Mouse (Mus musculus) T-helper 17 cell (primary cell): ENCODE data around the gene Tmem164.

ENCODE experiments used
- in situ Hi-C, 2 experiments: fragments of 300-600 bp; cut with MboI, MseI; formaldehyde crosslinking; loops; 1 replicate in 1 of 2; 2 replicates in 1 of 2; pipeline ENCODE4 v1.15.1; 2025; ENCODE audit warnings: high pct_unique_total_duplicates in 2 of 2

Tmem164 gene

GRCm38 (mm10) chrX:142821846-142822245 lies 140.6 kb downstream of the Tmem164 start:
- in situ Hi-C loops = loop anchor here (5.0 to 10.0 kb wide), 3 partner anchors 143 to 620 kb away; partner anchors contain the start of gene Ammecr1 (in 1 of the 2)

GRCm38 (mm10) chrX:142825309-142825708 lies 144.1 kb downstream of the Tmem164 start:
- in situ Hi-C loops = loop anchor here in 1 of 2 experiments (10.0 kb wide), 1 partner anchor 139 kb away; the partner anchor contains the start of gene Ammecr1

- in situ Hi-C loops = loop anchor here in 1 of 2 experiments (10.0 kb wide), 1 partner anchor 137 kb away; the partner anchor contains the start of gene Ammecr1
Measured at GRCm38 (mm10) chrX:142827644-142828043, 146.4 kb downstream of the Tmem164 start.

GRCm38 (mm10) chrX:142828184-142828908 lies 147.1 kb downstream of the Tmem164 start:
- in situ Hi-C loops = loop anchor here in 1 of 2 experiments (10.0 kb wide), 1 partner anchor 136 kb away; the partner anchor contains the start of gene Ammecr1

- in situ Hi-C loops = loop anchor here in 1 of 2 experiments (10.0 kb wide), 1 partner anchor 136 kb away; the partner anchor contains the start of gene Ammecr1
Measured at GRCm38 (mm10) chrX:142829267-142829666, 148.1 kb downstream of the Tmem164 start.

- in situ Hi-C loops = loop anchor here in 1 of 2 experiments (10.0 kb wide), 1 partner anchor 135 kb away; the partner anchor contains the start of gene Ammecr1
Measured at GRCm38 (mm10) chrX:142829866-142830470, 148.8 kb downstream of the Tmem164 start.

GRCm38 (mm10) chrX:142830572-142830971 lies 149.4 kb downstream of the Tmem164 start:
- in situ Hi-C loops = no loop called here

- in situ Hi-C loops = no loop called here
Measured at GRCm38 (mm10) chrX:142832221-142832620, 151.0 kb downstream of the Tmem164 start.

GRCm38 (mm10) chrX:142833164-142833796 lies 152.1 kb downstream of the Tmem164 start:
- in situ Hi-C loops = no loop called here

GRCm38 (mm10) chrX:142834807-142835206 lies 153.6 kb downstream of the Tmem164 start:
- in situ Hi-C loops = no loop called here

- in situ Hi-C loops = no loop called here
Measured at GRCm38 (mm10) chrX:142836399-142836798, 155.2 kb downstream of the Tmem164 start.

GRCm38 (mm10) chrX:142837316-142837715 lies 156.1 kb downstream of the Tmem164 start:
- in situ Hi-C loops = no loop called here

GRCm38 (mm10) chrX:142838841-142839240 lies 157.6 kb downstream of the Tmem164 start:
- in situ Hi-C loops = no loop called here

GRCm38 (mm10) chrX:142839411-142839810 lies 158.2 kb downstream of the Tmem164 start:
- in situ Hi-C loops = no loop called here

- in situ Hi-C loops = no loop called here
Measured at GRCm38 (mm10) chrX:142841916-142842315, 160.7 kb downstream of the Tmem164 start.

GRCm38 (mm10) chrX:142846266-142846665 lies 165.1 kb downstream of the Tmem164 start:
- in situ Hi-C loops = no loop called here

- in situ Hi-C loops = no loop called here
Measured at GRCm38 (mm10) chrX:142848032-142848431, 166.8 kb downstream of the Tmem164 start.

GRCm38 (mm10) chrX:142869844-142870243 lies 188.6 kb downstream of the Tmem164 start:
- in situ Hi-C loops = no loop called here

- in situ Hi-C loops = no loop called here
Measured at GRCm38 (mm10) chrX:142882255-142882654, 201.0 kb downstream of the Tmem164 start.

- in situ Hi-C loops = no loop called here
Measured at GRCm38 (mm10) chrX:142883593-142883992, 202.4 kb downstream of the Tmem164 start.

- in situ Hi-C loops = no loop called here
Measured at GRCm38 (mm10) chrX:142885962-142886361, 204.8 kb downstream of the Tmem164 start.
